Mouse (Mus musculus) hindbrain, embryonic 11.5 days (tissue): ENCODE data around the gene Frmd4a. TPM values are rescaled to one million over a fixed set of nuclear protein-coding genes. Genes with fewer than 3 reads are reported as not detected.

Experiments used
- ATAC-seq: fragments of 200-750 bp; cut with Nextera tagmentation; 2 replicates; pipeline ENCODE4 v1.8.0; 2017; ENCODE audit warnings: mild to moderate bottlenecking, moderate TSS enrichment, moderate library complexity; ENCODE audit not compliant: low FRiP score
- DNase-seq: peaks from one replicate; pipeline ENCODE4 v3.0.0-alpha.2; 2015; ENCODE audit warnings: low spot score
- H3K27ac ChIP-seq: fragments of 300-500 bp; sonication (generic); 2 replicates; pipeline ENCODE4 v1.5.1; 2014; ENCODE audit warnings: mild to moderate bottlenecking, low read depth, low read length
- H3K27me3 ChIP-seq: fragments of 300-500 bp; sonication (generic); 2 replicates; pipeline ENCODE4 v1.6.1; 2014; ENCODE audit warnings: mild to moderate bottlenecking, low read length, moderate library complexity, mixed read lengths; ENCODE audit not compliant: control insufficient read depth, insufficient read depth
- H3K36me3 ChIP-seq: fragments of 300-500 bp; sonication (generic); 2 replicates; pipeline ENCODE4 v1.6.1; 2014; ENCODE audit warnings: mild to moderate bottlenecking, low read length, moderate library complexity, mixed read lengths; ENCODE audit not compliant: control insufficient read depth, insufficient read depth
- H3K4me1 ChIP-seq: fragments of 300-500 bp; sonication (generic); replicated peaks from 2 replicates; pipeline ENCODE4 v1.6.1; 2014; ENCODE audit warnings: low read length, mixed read lengths; ENCODE audit not compliant: control insufficient read depth, insufficient read depth
- H3K4me2 ChIP-seq: fragments of 300-500 bp; sonication (generic); replicated peaks from 2 replicates; pipeline ENCODE4 v1.6.1; 2014; ENCODE audit warnings: mild to moderate bottlenecking, low read depth, low read length
- H3K4me3 ChIP-seq: fragments of 300-500 bp; sonication (generic); 2 replicates; pipeline ENCODE4 v1.5.1; 2014; ENCODE audit warnings: low read depth, low read length
- H3K9ac ChIP-seq: fragments of 300-500 bp; sonication (generic); 2 replicates; pipeline ENCODE4 v1.6.1; 2014; ENCODE audit warnings: low read depth, low read length
- H3K9me3 ChIP-seq: fragments of 300-500 bp; sonication (generic); 2 replicates; pipeline ENCODE4 v1.6.1; 2016; ENCODE audit warnings: low read length; ENCODE audit not compliant: control insufficient read depth
- WGBS: fragments of 180-500 bp; shearing (Covaris S2); extraction: QIAGEN DNeasy Blood & Tissue Kit; methylation state at CpG from one replicate; pipeline ENCODE4 v1.1.7; 2014; 5-methylcytosine and 5-hydroxymethylcytosine counted together
- polyA plus RNA-seq: library from polyadenylated mRNA; unstranded; fragments of >200 nt; fragmentation: Nextera tagmentation; extraction: Ambion mirVana; gene quantifications from 2 replicates; pipeline ENCODE4 v1.2.1, GENCODE M21; 2014

The Frmd4a gene
- polyA plus RNA-seq, 1 experiment from 2014 or later, result 72.7 TPM

GRCm38 (mm10) chr2:4592666-4593065, 575.1 kb downstream of the Frmd4a start:
- Histone ChIP-seq H3K9ac (no peak overlapping the region), H3K27ac (no peak overlapping the region), H3K4me3 (no peak overlapping the region), H3K36me3 (peaks cover 24% of the 10 kb centered on the region; the same call in 1 of the 2 replicates), H3K27me3 (no peaks in the 10 kb centered on the region), H3K4me1 (no peaks in the 10 kb centered on the region), H3K4me2 (no peak overlapping the region), H3K9me3 (no peaks in the 10 kb centered on the region)
- ATAC-seq, result no peak
- WGBS, result 97% methylated on average over 7 of the region's 7 CpGs
- DNase-seq, result no peak

- no peak overlapping the region for H3K27ac ChIP-seq
- ATAC-seq, result 0 out of 2 replicates have a peak, but pooled peaks have one; percentile 47
- H3K36me3 ChIP-seq, result peaks cover 24% of the 10 kb centered on the region; the same call in 1 of the 2 replicates
- no peaks in the 10 kb centered on the region for H3K4me1 ChIP-seq
- no peak overlapping the region for H3K4me2 ChIP-seq
- no peaks in the 10 kb centered on the region for H3K27me3 ChIP-seq
- H3K9ac ChIP-seq, result no peak overlapping the region
- 50% methylated on average over 9 of the region's 9 CpGs for WGBS
- no peaks in the 10 kb centered on the region for H3K9me3 ChIP-seq
- peak; percentile 48 for DNase-seq
- no peak overlapping the region for H3K4me3 ChIP-seq
These were observed 575.9 kb downstream of the Frmd4a start for GRCm38 (mm10) chr2:4593433-4593832.

GRCm38 (mm10) chr2:4593878-4594387, 576.4 kb downstream of the Frmd4a start:
- Histone ChIP-seq H3K4me1 (no peaks in the 10 kb centered on the region), H3K4me3 (no peak overlapping the region), H3K27ac (no peak overlapping the region), H3K36me3 (peaks cover 24% of the 10 kb centered on the region; the same call in 1 of the 2 replicates), H3K27me3 (no peaks in the 10 kb centered on the region), H3K9ac (no peak overlapping the region), H3K9me3 (no peaks in the 10 kb centered on the region), H3K4me2 (no peak overlapping the region)
- DNase-seq, result no peak
- ATAC-seq, result no peak
- WGBS, result 96% methylated on average over 3 of the region's 3 CpGs

- no peak overlapping the region for H3K9ac ChIP-seq
- no peaks in the 10 kb centered on the region for H3K27me3 ChIP-seq
- 93% methylated on average over 7 of the region's 7 CpGs for WGBS
- no peak for DNase-seq
- H3K4me2 ChIP-seq, result no peak overlapping the region
- H3K4me1 ChIP-seq, result no peaks in the 10 kb centered on the region
- no peaks in the 10 kb centered on the region for H3K9me3 ChIP-seq
- no peak overlapping the region for H3K27ac ChIP-seq
- no peak overlapping the region for H3K4me3 ChIP-seq
- ATAC-seq, result no peak
- peaks cover 14% of the 10 kb centered on the region; the same call in 1 of the 2 replicates for H3K36me3 ChIP-seq
These were observed 579.5 kb downstream of the Frmd4a start for GRCm38 (mm10) chr2:4596992-4597391.

- no peak overlapping the region for H3K9ac ChIP-seq
- DNase-seq (peak; percentile 63), ATAC-seq (no peak)
- WGBS, result 62% methylated on average over 15 of the region's 15 CpGs
- H3K27me3 ChIP-seq, result no peaks in the 10 kb centered on the region
- H3K9me3 ChIP-seq, result no peaks in the 10 kb centered on the region
- no peaks in the 10 kb centered on the region for H3K4me1 ChIP-seq
- H3K4me3 ChIP-seq, result no peak overlapping the region
- peaks cover 13% of the 10 kb centered on the region; the same call in 1 of the 2 replicates for H3K36me3 ChIP-seq
- no peak overlapping the region for H3K4me2 ChIP-seq
- H3K27ac ChIP-seq, result no peak overlapping the region
These were observed 583.7 kb downstream of the Frmd4a start for GRCm38 (mm10) chr2:4601034-4601890.

- Histone ChIP-seq H3K36me3 (peaks cover 22% of the 10 kb centered on the region), H3K27me3 (no peaks in the 10 kb centered on the region), H3K4me2 (no peak overlapping the region), H3K4me1 (no peaks in the 10 kb centered on the region), H3K4me3 (no peak overlapping the region), H3K9ac (no peak overlapping the region), H3K9me3 (no peaks in the 10 kb centered on the region), H3K27ac (no peak overlapping the region)
- DNase-seq (no peak), ATAC-seq (no peak)
- WGBS, result 89% methylated on average over 33 of the region's 33 CpGs
These were observed 585.9 kb downstream of the Frmd4a start for GRCm38 (mm10) chr2:4603361-4603945.

GRCm38 (mm10) chr2:4606559-4606958, 589.0 kb downstream of the Frmd4a start:
- Histone ChIP-seq H3K9me3 (no peaks in the 10 kb centered on the region), H3K27ac (no peak overlapping the region), H3K36me3 (peaks cover 30% of the 10 kb centered on the region), H3K4me2 (no peak overlapping the region), H3K4me1 (no peaks in the 10 kb centered on the region), H3K4me3 (no peak overlapping the region), H3K27me3 (no peaks in the 10 kb centered on the region), H3K9ac (no peak overlapping the region)
- WGBS, result 98% methylated on average over 3 of the region's 3 CpGs
- no peak for ATAC-seq
- DNase-seq, result no peak

GRCm38 (mm10) chr2:4608253-4608652, 590.7 kb downstream of the Frmd4a start:
- Histone ChIP-seq H3K4me2 (no peak overlapping the region), H3K27ac (no peak overlapping the region), H3K4me3 (no peak overlapping the region), H3K4me1 (no peaks in the 10 kb centered on the region), H3K9me3 (no peaks in the 10 kb centered on the region), H3K9ac (no peak overlapping the region), H3K36me3 (peaks cover 35% of the 10 kb centered on the region), H3K27me3 (no peaks in the 10 kb centered on the region)
- ATAC-seq (no peak), DNase-seq (no peak)
- WGBS, result 90% methylated on average over 3 of the region's 3 CpGs
